Mouse (Mus musculus) spleen, adult 12 weeks (tissue): Measurements from ENCODE around the gene Phf13.

Experiments used
- DNase-seq: peaks from one replicate; pipeline ENCODE4 v3.0.0; 2022; ENCODE audit warnings: low spot score

Phf13 gene

DNA sequence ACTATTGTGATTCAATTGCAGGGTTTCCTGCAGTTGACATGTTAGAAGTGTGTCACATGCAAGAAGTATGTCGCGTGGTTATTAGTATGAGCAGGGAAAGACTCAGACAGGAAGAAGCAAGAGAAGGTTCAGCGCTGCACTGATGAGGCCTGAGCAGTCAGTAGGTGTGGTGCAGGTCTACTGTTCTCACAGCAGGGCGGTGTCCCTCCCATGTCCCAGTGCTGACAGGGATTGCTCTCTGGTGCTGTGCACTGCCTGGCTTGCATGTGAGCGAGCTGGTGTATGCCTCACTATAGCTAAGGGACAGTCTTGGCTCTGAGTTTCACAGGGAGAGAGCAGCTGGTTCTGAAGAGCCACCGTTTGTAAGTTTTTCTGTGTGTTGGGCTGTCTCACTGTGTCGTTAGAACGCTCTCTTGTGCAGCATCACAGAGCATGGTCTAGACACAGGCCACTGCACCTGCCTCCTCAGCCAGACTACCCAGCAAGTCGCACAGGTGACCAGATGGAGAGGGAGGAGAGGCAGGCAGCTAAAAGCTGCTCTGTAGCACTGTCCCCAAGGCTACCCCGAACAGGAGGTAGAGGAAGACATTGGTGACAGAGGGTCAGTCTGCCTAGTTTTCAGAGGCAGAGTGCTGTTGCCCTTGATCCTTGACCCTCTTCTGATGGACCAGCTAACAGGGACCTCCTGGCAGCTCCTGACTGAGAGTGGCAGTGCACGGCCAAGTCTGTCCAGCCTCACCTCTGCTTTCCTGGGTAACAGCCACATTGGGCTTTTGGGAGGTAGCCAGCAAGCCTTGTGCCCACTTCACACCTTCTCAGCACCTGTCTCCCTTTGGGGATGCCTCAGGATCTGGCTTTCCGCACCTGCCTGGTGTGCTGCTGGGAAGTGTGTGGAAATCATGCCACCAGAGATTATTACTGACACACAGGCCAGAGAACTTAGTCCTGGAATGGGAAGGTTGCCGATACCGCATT, 47.3 kb downstream of the Phf13 start:
- DNase-seq: no peak

GRCm38 (mm10) chr4:151946211-151946610, 49.8 kb downstream of the Phf13 start:
- no peak for DNase-seq
